In genomic region chr10:66918713-66919112, GRCm38 (mm10) we compare ENCODE assay signal across 34 mouse cellular contexts.
DNase-seq lines count a peak whose midpoint lies in the region; ATAC-seq and TF ChIP-seq lines count a peak whose summit lies in the region.
"Had no signal": no experiment of that assay in that cellular context is flagged by ENCODE, and none has a peak within 500 bp of the region (broad histone marks: within the 10 kb centered on the region; RNA-seq: fewer than 3 reads in every experiment).

No protein-coding gene starts in this region.

- no peaks in the 10 kb centered on the region for H3K36me3 ChIP-seq in forebrain, embryonic 14.5 days (ENCODE audit: control insufficient read depth, insufficient read depth, low read length)
- H3K36me3 ChIP-seq in forebrain, embryonic 11.5 days (ENCODE audit: control insufficient read depth, insufficient read depth, low read length), result no peaks in the 10 kb centered on the region
- H3K36me3 ChIP-seq in hindbrain, embryonic 13.5 days, result no peaks in the 10 kb centered on the region
- H3K36me3 ChIP-seq in hindbrain, postnatal 0 days (ENCODE audit: insufficient read depth, low read length), result no peaks in the 10 kb centered on the region
- H3K36me3 ChIP-seq: embryonic facial prominence, embryonic 10.5 days; embryonic facial prominence, embryonic 13.5 days; G1E; heart, embryonic 10.5 days; heart, embryonic 13.5 days; hindbrain, embryonic 15.5 days had no signal

- peak overlapping the region; percentile 97; the same call in 1 of the 2 replicates for H3K27ac ChIP-seq in forebrain, embryonic 14.5 days (ENCODE audit: low read depth, low read length)
- no peak overlapping the region for H3K27ac ChIP-seq in forebrain, embryonic 11.5 days (ENCODE audit: low read depth, low read length)
- peak overlapping the region; percentile 95; the same call in 1 of the 2 replicates for H3K27ac ChIP-seq in hindbrain, embryonic 13.5 days
- no peak overlapping the region for H3K27ac ChIP-seq in hindbrain, postnatal 0 days
- H3K27ac ChIP-seq: heart, adult 2 months; heart, embryonic 10.5 days had no signal

- H3K9me3 ChIP-seq in forebrain, embryonic 14.5 days (replicated peaks; ENCODE audit: control insufficient read depth, low read length), result no peaks in the 10 kb centered on the region
- no peaks in the 10 kb centered on the region for H3K9me3 ChIP-seq in forebrain, embryonic 11.5 days (ENCODE audit: control insufficient read depth, low read length)
- H3K9me3 ChIP-seq in hindbrain, embryonic 13.5 days, result no peaks in the 10 kb centered on the region
- no peaks in the 10 kb centered on the region for H3K9me3 ChIP-seq in hindbrain, postnatal 0 days (ENCODE audit: low read length)
- H3K9me3 ChIP-seq: embryonic facial prominence, embryonic 10.5 days; embryonic facial prominence, embryonic 13.5 days; G1E; heart, embryonic 10.5 days; heart, embryonic 13.5 days; hindbrain, embryonic 15.5 days had no signal

- TF ChIP-seq CTCF in hindbrain, postnatal 0 days (IDR thresholded peaks at IDR 0.05; ENCODE audit: low read depth), result no peak

- WGBS in forebrain, embryonic 14.5 days, result 88% methylated on average over 2 of the region's 2 CpGs
- 81% methylated on average over 2 of the region's 2 CpGs for WGBS in forebrain, embryonic 11.5 days
- 67% methylated on average over 2 of the region's 2 CpGs for WGBS in hindbrain, embryonic 13.5 days
- WGBS in hindbrain, postnatal 0 days, result 78% methylated on average over 2 of the region's 2 CpGs

- H3K4me2 ChIP-seq in forebrain, embryonic 14.5 days (ENCODE audit: low read length), result no peak overlapping the region
- no peak overlapping the region for H3K4me2 ChIP-seq in forebrain, embryonic 11.5 days (ENCODE audit: low read depth, low read length, severe bottlenecking)
- no peak overlapping the region for H3K4me2 ChIP-seq in hindbrain, embryonic 13.5 days
- no peak overlapping the region for H3K4me2 ChIP-seq in hindbrain, postnatal 0 days (ENCODE audit: low read depth, low read length)
- H3K4me2 ChIP-seq: embryonic facial prominence, embryonic 13.5 days; hindbrain, embryonic 15.5 days had no signal

- no peak overlapping the region for H3K4me3 ChIP-seq in forebrain, embryonic 14.5 days (ENCODE audit: low read depth, low read length)
- no peak overlapping the region for H3K4me3 ChIP-seq in forebrain, embryonic 11.5 days (ENCODE audit: low read depth, low read length)
- no peak overlapping the region for H3K4me3 ChIP-seq in hindbrain, embryonic 13.5 days
- H3K4me3 ChIP-seq in hindbrain, postnatal 0 days (ENCODE audit: low read length), result no peak overlapping the region
- H3K4me3 ChIP-seq: embryonic facial prominence, embryonic 10.5 days; embryonic facial prominence, embryonic 13.5 days; erythroblast, embryonic 14.5 days; heart, adult 2 months; heart, embryonic 10.5 days; heart, embryonic 13.5 days; hindbrain, embryonic 15.5 days had no signal

- ATAC-seq in forebrain, embryonic 14.5 days, result no peak
- ATAC-seq in forebrain, embryonic 11.5 days (replicated peaks; ENCODE audit: low FRiP score), result no peak
- no peak for ATAC-seq in hindbrain, embryonic 13.5 days (ENCODE audit: low FRiP score)
- no peak for ATAC-seq in hindbrain, postnatal 0 days
- ATAC-seq: activated CD4-positive, CD25-positive, alpha-beta regulatory T cell, adult 4 months; forebrain, embryonic 16.5 days; inflammation-experienced regulatory T-cells, adult 6 months; intestine, embryonic 16.5 days; Patski had no signal

- no peaks in the 10 kb centered on the region for H3K27me3 ChIP-seq in forebrain, embryonic 14.5 days (replicated peaks; ENCODE audit: control insufficient read depth, insufficient read depth, low read length)
- H3K27me3 ChIP-seq in forebrain, embryonic 11.5 days (ENCODE audit: control insufficient read depth, insufficient read depth, low read length), result no peaks in the 10 kb centered on the region
- no peaks in the 10 kb centered on the region for H3K27me3 ChIP-seq in hindbrain, embryonic 13.5 days
- H3K27me3 ChIP-seq in hindbrain, postnatal 0 days (ENCODE audit: insufficient read depth, low read length), result no peaks in the 10 kb centered on the region
- H3K27me3 ChIP-seq: CH12.LX; embryonic facial prominence, embryonic 13.5 days; heart, embryonic 13.5 days; hindbrain, embryonic 15.5 days; Patski had no signal

- DNase-seq in forebrain, embryonic 14.5 days (ENCODE audit: low spot score), result no peak
- DNase-seq in forebrain, embryonic 11.5 days (ENCODE audit: low spot score), result no peak
- DNase-seq in hindbrain, postnatal 0 days (ENCODE audit: low spot score), result no peak
- peak; percentile 86 for DNase-seq in ES-CJ7 (ENCODE audit: low read depth, low spot score)
- peak; percentile 51 for DNase-seq in ZHBTc4 (ENCODE audit: low read depth, low spot score)
- no peak for DNase-seq in layer of hippocampus, postnatal 36 days
- DNase-seq: adrenal gland, adult 8-10 months; adrenal gland, postnatal 25 days; B cell, adult 2 months; cerebellum, adult 11-12 months; cerebellum, adult 8-10 months; cerebellum, postnatal 10 days; cerebellum, postnatal 36 days; embryo, embryonic 11 days; gastrocnemius, postnatal 10 days; gastrocnemius, postnatal 36 days; heart, adult 2 months; heart, postnatal 14 days; heart, postnatal 4 days; kidney, adult 18-20 months had no signal

- no peak overlapping the region for H3K9ac ChIP-seq in forebrain, embryonic 14.5 days (ENCODE audit: low read length)
- no peak overlapping the region for H3K9ac ChIP-seq in forebrain, embryonic 11.5 days (ENCODE audit: low read length)
- no peak overlapping the region for H3K9ac ChIP-seq in hindbrain, embryonic 13.5 days
- H3K9ac ChIP-seq in hindbrain, postnatal 0 days (replicated peaks; ENCODE audit: low read length), result no peak overlapping the region
- H3K9ac ChIP-seq: embryonic facial prominence, embryonic 13.5 days; heart, embryonic 13.5 days; hindbrain, embryonic 15.5 days had no signal

- H3K4me1 ChIP-seq in forebrain, embryonic 14.5 days (ENCODE audit: control insufficient read depth, insufficient read depth, low read length), result peaks cover 47% of the 10 kb centered on the region
- H3K4me1 ChIP-seq in forebrain, embryonic 11.5 days (replicated peaks; ENCODE audit: control insufficient read depth, insufficient read depth, low read length), result peaks cover 18% of the 10 kb centered on the region
- peaks cover 53% of the 10 kb centered on the region for H3K4me1 ChIP-seq in hindbrain, embryonic 13.5 days (replicated peaks)
- H3K4me1 ChIP-seq in hindbrain, postnatal 0 days (ENCODE audit: insufficient read depth, low read length), result peaks cover 23% of the 10 kb centered on the region

Comparison
In these comparisons a context has a peak if more than half of its experiments do, and no peak if none do; other contexts are left out.
1. H3K27ac ChIP-seq: peak in forebrain, embryonic 14.5 days (single experiment) and hindbrain, embryonic 13.5 days (single experiment); none in forebrain, embryonic 11.5 days (single experiment) and hindbrain, postnatal 0 days (single experiment).
2. DNase-seq: peak in ES-CJ7 (single experiment) and ZHBTc4 (single experiment); none in forebrain, embryonic 14.5 days (single experiment), forebrain, embryonic 11.5 days (single experiment), hindbrain, postnatal 0 days (single experiment) and layer of hippocampus, postnatal 36 days (0 of 2).